Mouse (Mus musculus): ENCODE measurements around the gene Ctps. TPM values are rescaled to one million over a fixed set of nuclear protein-coding genes. Genes with fewer than 3 reads are reported as not detected.

The Ctps gene
- total RNA-seq, 4 experiments from 2014 or later, result 33.3 to 35.5 (median 35.2) TPM

GRCm38 (mm10) chr4:120571070-120571464 is 991 bp upstream of the Ctps start:
- DNase-seq (ENCODE audit: low spot score in 2 of 2), result no peak

DNA sequence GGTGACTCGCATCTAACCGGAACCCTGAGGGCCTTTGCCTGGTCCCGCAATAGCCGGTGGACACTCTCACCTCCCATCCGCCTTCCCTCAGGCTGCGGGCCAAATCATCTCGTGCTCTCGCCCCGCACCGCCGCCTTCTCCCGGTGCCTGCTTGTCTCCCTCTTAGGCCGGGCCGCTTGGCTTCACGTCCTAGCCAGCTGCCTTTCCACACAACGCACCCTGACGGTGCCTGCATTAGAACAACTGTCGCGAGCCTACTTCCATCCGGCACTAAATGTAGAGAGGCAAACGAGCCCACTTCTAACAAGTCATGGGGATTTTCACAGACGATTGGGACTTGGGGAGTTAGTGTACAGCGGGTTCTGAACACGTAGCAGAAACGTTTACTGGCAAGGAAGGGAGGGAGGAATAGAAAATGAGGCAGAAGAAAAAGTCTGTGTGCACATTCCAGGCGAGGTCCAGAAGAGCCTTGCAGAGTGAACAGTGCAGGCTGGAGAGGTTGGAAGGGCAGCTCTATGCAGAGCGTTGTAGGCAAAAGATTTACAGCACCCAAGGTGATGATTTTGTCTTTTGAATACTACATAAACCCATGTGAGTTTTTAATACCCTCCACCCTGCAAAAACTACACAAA is 478 bp upstream of the Ctps start:
- DNase-seq (ENCODE audit: low spot score in 2 of 2), result no peak

DNA sequence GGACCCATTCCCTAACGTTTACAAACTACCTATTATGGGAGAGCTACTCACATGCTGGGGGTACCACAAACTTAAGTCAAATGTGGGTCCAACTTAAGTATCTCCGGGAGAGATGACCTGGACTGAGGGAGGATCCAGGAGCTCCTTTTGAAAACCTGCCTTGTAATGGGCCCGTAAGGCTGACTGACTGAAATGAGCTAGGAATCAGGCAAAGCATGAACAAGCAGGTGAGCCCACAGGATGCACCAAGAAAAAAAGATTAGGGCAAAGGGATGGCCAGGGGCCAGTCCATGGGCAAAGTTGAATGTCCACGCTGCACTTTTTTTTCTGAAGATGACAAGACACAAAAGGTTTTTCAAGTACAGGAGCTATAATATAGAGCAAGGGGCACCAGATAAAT is 1.1 kb downstream of the Ctps start:
- DNase-seq (ENCODE audit: low spot score in 2 of 2), result no peak

DNA sequence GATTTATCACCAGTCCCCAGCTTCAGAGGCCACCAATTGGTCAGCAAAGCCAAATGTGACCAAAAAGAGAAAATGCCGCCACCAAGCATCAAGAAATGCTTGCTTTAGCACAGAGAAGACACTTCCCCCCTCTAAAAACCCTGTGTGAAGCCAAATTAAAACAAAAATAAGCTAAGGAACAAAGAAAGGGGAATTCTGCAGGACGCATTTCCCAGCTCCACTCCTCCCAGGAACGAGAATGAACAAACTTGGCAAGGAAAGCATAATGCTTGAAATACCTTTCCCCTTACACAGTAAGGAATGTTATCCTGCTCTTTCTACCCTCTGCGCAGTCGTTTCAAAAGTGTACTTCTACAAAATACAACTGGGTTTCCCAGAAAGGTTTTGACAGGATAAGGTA is 2.1 kb downstream of the Ctps start:
- no peak for DNase-seq (ENCODE audit: low spot score in 2 of 2)

DNA sequence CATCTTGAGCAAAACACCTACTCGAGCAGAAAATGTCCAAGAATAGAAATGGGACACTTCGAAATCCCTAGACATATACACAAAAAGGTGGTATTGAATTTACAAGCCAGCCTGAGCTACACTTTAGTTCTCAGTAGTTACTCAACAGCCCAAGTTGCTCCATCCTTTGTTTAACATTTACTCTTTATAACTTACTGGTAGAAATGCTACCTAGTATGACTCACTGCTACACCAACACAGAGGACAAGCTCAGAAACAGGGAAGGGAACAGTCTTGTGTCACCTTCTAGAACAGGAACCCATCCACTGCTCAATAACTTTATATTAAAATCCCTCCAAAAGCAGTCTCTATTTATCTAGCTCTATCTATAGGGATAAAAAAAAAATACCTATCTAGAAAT is 4.3 kb downstream of the Ctps start:
- DNase-seq (ENCODE audit: low spot score in 2 of 2), result no peak

DNA sequence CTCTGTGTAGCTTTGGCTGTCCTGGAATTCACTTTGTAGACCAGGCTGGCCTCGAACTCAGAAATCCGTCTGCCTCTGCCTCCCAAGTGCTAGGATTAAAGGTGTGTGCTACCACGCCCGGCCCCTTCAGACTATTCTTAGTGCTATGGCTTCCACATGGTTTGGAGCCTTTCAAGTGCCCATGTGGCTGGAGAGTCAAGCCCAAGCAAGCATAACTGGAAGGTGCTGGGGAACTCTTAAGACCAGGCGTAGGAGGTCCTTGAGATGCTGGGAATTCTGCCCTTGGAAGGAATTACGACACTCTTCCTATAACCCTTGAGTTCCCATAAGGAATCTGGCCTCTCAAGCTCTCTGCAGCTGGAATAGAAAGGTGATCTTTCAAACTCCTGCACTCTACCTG is 13.5 kb downstream of the Ctps start:
- no peak for DNase-seq (ENCODE audit: low spot score in 2 of 2)

DNA sequence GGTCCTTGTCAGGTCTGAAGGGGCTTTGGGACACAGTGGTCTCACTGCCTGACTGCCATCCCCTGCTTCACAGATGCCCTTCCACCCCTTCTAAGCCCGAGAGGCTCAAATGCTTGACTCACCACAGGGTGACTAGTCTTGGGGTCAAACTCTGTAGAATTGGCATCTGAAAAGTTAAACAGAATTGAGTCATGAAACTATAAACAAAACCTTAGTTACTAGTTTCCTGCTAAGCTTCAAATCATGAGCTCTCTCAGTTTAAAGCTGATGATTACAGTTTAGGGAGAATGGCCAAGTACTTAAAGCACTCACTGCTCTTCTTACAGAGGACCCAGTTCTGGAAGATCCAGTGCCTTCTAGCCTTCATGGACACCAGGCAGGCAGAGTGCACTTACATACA is 25.2 kb downstream of the Ctps start:
- DNase-seq (ENCODE audit: low spot score in 2 of 2), result no peak

GRCm38 (mm10) chr4:120538664-120539063 is 31.4 kb downstream of the Ctps start:
- no peak for DNase-seq (ENCODE audit: low spot score in 2 of 2)

DNA sequence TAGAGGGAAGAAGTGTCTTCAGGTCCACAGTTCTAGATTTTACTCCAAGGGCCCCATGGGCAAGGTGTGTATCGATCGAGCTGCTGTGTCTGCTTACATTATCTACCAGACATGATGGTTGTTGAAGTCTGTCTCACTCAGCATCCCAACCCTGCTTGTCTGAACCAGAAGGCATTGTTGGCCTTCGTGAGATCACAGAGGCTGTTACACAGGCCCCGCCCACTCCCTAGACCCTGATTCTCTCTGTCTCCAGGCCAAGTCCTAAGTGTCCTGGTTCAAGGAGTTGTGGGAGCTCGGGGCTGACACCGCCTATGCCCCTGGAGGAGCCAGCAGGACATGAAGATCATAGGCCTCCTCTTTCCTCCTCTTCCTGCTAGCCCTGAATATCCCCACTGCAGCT is 38.1 kb downstream of the Ctps start, which contains the start of gene Slfnl1:
Gene Slfnl1 (plus strand): TSS at position 246 of the 400 bp plus-strand sequence.
- DNase-seq (ENCODE audit: low spot score in 2 of 2), result no peak

DNA sequence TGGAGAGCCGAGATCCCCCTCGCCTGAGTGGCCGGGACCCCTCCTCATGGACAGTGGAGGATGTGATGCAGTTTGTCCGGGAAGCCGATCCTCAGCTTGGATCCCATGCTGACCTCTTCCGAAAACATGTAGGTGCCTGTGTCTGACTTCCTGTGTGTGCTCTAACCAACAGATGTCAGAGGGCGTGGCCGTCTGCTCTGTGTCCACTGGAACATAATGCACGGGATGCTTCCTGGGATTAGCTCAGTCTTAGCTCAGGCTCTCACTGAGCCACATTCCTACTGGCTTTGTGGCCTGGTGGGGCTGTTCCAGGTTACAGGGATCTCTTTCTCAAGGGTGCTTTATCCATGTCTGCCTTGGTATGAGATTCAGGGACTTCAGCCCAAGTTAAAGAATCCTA is 41.9 kb downstream of the Ctps start:
- no peak for DNase-seq (ENCODE audit: low spot score in 2 of 2)

DNA sequence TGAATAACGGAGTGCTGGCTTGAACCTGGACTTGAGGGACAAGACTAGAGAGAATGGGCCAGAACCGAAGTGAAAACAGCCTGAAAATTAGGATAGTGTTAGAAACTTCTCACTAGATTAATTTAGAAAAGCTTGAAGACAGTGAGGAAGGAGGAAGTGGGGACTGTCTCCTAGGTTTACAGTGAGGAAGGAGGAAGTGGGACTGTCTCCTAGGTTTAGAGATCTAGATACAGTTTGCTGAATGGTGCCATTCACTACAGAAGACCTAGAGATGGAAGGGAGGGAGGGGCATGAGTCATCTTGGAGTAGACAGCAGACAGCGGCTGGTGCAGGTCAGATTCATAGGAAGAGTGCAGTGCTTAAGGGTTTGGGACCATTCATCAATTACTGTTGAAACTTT is 47.0 kb downstream of the Ctps start:
- no peak for DNase-seq (ENCODE audit: low spot score in 2 of 2)

DNA sequence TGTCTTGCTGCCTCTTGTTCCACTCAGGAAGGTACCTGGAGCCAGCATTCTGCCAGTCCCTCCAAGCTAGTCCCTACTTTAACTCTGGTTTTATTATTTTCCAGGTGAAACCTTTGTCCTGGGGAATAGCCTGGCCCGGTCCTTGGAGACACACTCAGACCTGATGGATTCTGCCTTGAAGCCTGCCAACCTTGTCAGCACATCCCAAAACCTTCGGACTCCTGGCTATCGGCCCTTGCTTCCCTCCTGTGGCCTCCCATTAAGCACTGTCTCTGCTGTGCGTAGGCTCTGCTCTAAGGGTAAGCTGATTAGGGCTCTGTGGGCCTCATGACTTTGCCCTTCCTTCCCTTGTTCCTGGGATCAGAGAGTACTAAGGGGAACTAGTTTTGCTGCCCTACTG is 47.7 kb downstream of the Ctps start:
- DNase-seq (ENCODE audit: low spot score in 2 of 2), result no peak

DNA sequence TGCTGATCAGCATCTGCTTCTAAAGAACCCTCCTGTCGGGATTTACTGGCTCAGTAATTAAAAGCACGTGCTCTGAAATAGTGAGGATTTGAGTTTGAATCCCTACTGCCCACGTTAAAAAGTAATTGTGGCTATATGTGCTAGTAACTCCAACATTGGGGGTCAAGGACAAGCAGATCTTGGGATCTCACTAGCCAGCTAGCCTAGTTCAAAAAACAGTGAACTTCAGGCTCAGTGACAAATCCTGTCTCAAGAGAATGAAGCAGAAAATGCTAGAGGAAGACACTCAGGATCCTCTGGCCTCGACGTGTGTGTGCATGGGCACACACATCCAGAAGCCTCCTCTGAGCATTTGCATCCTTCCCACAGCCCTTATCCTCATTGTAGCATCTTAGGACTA is 48.3 kb downstream of the Ctps start:
- DNase-seq (ENCODE audit: low spot score in 2 of 2), result no peak

DNA sequence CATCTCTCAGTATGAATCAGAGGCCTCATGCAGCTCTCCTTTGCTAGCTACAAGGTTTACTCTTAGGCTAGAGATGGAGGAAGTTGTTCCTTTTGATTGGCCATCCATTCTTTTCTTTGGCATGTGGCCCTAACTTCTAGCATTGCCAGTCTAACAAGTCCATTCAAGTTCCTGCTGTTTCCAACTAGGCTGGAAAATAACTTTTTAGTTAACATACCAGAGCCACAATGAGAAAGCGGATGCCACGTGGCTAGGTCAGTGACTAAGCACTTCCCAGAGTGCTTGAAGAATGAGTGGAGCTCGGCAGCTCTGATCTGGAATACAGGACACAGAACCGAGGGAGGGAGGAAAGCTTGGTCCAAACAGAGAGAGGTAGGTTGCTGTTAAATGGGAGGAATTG is 52.7 kb downstream of the Ctps start:
- DNase-seq (ENCODE audit: low spot score in 2 of 2), result no peak

GRCm38 (mm10) chr4:120516907-120517306 is 53.2 kb downstream of the Ctps start:
- no peak for DNase-seq (ENCODE audit: low spot score in 2 of 2)

GRCm38 (mm10) chr4:120516491-120516890 is 53.6 kb downstream of the Ctps start:
- DNase-seq (ENCODE audit: low spot score in 2 of 2), result no peak

GRCm38 (mm10) chr4:120514366-120514765 is 55.7 kb downstream of the Ctps start:
- no peak for DNase-seq (ENCODE audit: low spot score in 2 of 2)

DNA sequence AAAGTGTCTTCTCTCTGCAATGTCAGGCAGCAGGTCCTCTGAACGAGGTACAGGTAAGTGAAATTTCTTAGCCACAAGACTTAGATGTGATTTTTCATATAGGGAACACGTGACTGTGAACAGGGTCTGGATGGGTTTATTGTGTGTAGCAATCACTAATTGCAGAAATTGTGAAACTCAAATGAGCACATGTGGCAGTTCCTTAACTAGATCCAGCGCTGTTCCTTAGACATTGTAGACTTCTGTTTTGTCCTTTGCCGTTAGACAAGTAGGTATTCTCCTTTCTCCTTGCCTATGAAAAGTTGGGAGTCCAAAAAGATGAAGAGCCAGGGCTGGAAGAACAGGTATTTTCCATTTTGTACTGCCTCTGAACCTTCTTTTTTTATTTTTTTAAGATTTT is 58.9 kb downstream of the Ctps start:
- DNase-seq (ENCODE audit: low spot score in 2 of 2), result no peak

DNA sequence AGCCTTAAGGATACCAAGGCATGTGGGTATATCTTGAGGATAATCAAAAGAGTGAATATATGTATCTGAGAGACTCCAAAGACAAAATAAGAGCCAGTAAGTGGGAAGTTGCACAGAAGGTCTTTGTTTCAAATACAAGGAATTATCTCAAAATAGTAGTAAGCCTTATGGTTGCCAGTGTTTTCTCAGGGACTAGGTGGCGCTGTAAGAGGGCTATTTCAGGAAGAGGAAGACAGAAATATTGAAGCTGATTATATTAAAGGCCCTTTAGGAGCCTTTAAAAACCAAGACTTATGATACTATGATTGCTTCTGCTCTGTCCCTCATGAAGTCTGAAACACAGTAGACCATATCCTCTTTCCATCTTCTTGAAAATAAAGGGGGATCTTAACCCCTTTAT is 63.1 kb downstream of the Ctps start:
- DNase-seq (ENCODE audit: low spot score in 2 of 2), result no peak

Other genes starting within 250 kb of the Ctps start
- 10 to 100 TPM; 76.4 to 92.0 (median 84.9) TPM for gene Scmh1, start 165.0 kb downstream of the Ctps start, total RNA-seq (2022)
- under 1 TPM in 3 of 4 experiments, not detected in 1; 0.43 to 0.70 (median 0.68) TPM for gene Slfnl1, start 38.0 kb downstream of the Ctps start, total RNA-seq (2022)
- not detected for gene Gm8439, start 18.5 kb upstream of the Ctps start, total RNA-seq (2022)
- 1 to 10 TPM; 1.5 to 3.7 (median 3.1) TPM for gene Cited4, start 96.3 kb upstream of the Ctps start, total RNA-seq (2022)
- 1 to 10 TPM; 3.8 to 4.8 (median 4.3) TPM for gene Kcnq4, start 178.3 kb upstream of the Ctps start, total RNA-seq (2022)